Mouse (Mus musculus) kidney, adult 10 weeks (tissue): ENCODE results near the gene Lamb2. TPM values are rescaled to one million over a fixed set of nuclear protein-coding genes. Genes with fewer than 3 reads are reported as not detected.

Experiments
- polyA plus RNA-seq: library from polyadenylated mRNA; stranded (reverse); fragments of 350-450 nt; fragmentation: Illumina TruSeq; extraction: RNeasy Lipid Tissue Mini Kit (QIAGEN cat#74804); gene quantifications from one replicate; pipeline ENCODE4 v1.2.3, GENCODE M21; 2014; ENCODE audit warnings: low read depth, low replicate concordance

Lamb2 gene
- polyA plus RNA-seq: 5.1 TPM

DNA sequence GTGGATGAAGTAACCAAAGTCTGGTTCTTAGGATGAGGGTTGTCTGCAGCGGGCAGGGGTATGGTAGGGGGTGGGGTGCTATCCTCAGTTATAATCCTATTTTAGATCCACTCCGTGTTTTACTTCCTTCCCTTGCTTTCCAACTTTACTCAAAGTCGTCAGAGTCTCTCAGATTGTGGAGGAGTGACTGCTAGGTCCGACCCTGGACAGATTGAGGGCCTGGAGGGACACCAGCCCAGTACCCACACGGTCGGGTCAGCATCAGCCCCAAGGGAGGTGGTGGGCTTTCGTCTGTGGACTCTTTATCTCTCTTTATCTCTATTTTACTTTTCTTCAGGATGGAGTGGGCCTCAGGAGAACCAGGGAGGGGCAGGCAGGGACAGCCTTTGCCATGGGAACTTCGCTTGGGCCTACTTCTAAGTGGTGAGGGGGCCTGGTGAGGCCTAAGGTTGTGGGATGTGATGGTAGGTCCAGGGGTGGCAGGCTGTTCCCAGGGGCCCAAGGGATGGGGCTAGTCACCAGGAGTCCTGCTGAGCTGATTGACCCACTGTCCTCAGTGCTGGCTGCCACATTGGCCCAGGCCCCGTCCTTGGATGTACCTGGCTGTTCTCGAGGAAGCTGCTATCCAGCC, at the start of gene Lamb2:
Lamb2 (plus strand) TSS at position 16 of the 631 bp plus-strand sequence.

GRCm38 (mm10) chr9:108436182-108436581, 43.4 kb upstream of the Lamb2 start, which contains the start of gene BC048562:
BC048562 (plus strand) TSS chr9:108436482.

DNA sequence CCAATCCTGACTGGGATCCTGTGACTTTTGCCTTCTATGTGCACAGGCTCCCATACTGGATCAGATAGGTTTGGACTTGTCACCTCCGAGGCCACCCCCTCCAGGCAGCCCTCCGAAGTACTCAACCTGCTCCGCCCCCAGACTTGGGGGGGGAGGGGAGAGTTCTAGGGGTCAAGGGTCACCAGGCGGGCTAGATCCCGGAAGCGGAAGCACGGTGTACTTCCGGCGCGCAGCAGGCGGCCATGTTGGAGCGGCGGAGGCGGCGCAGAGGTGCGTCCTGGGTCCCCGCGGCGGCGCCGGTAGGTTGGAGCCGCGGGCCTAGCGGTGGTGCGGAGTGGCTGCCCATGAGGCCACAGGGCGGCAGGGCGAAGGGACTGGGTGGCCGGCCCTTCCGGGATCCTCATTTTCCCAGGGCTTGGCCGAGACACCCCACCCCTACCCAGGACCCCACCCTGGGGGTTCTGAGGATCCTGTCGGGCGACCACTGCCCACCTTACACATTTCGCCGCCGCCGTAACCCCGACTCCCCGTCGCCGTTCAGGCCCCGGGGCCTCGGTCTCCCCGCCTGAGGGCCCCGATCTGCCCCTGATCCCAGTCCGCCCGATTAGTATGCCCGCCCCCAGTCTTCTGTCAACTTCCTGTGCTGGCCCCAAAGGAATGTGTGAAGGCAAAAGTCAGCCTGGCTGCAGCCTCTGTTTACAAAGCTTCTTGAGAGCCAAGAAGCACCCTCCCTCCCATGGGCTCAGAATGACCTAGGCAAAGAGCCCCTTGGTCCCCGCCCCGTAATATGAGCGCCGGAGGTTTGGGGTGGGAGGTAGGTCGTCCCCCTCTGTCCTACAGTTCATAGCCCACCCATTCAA, 19.0 kb upstream of the Lamb2 start, which contains the start of gene Ccdc71:
Ccdc71 (plus strand) TSS at position 209 of the 860 bp plus-strand sequence.

GRCm38 (mm10) chr9:108461181-108461631, 18.3 kb upstream of the Lamb2 start, which contains the start of gene Klhdc8b:
Klhdc8b (minus strand) TSS chr9:108461581.

DNA sequence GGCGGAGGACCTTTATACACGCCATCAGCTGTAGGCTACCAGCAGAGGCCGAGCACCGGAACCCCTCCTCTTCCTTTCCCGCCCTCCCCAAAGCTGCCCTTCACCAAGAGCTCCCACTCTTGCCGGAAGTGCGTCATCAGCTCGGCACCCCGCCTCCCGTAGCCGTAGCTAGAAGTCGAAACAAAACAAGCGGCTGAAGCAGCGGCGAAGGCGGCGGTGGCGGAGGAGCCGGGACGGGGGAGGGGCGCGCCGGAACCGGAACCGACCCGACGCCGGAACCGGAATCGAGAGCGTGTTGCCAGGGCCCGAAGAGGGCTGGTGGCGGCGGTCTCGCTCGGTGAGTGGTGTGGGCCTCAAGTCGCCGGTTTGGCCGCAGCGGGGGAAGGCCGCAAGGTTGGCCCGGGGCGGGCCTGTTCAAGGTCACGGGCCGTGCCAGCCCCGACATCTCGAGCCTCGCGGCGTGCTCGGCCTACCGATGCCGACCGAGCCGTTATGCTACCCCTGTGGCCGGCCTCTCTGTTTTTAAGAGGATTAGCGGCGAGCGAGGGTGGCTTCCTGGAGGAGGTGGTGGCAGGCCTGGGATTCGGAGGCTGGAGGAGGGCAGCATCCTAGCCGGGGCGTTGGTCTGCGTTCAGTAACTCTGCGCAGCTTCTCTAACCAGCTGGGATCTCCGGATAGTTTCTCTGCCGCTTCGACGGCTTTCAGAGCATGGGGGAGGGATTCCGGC, 11.2 kb downstream of the Lamb2 start, which contains the start of gene Usp19:
Usp19 (plus strand) TSS at position 44 of the 727 bp plus-strand sequence.

DNA sequence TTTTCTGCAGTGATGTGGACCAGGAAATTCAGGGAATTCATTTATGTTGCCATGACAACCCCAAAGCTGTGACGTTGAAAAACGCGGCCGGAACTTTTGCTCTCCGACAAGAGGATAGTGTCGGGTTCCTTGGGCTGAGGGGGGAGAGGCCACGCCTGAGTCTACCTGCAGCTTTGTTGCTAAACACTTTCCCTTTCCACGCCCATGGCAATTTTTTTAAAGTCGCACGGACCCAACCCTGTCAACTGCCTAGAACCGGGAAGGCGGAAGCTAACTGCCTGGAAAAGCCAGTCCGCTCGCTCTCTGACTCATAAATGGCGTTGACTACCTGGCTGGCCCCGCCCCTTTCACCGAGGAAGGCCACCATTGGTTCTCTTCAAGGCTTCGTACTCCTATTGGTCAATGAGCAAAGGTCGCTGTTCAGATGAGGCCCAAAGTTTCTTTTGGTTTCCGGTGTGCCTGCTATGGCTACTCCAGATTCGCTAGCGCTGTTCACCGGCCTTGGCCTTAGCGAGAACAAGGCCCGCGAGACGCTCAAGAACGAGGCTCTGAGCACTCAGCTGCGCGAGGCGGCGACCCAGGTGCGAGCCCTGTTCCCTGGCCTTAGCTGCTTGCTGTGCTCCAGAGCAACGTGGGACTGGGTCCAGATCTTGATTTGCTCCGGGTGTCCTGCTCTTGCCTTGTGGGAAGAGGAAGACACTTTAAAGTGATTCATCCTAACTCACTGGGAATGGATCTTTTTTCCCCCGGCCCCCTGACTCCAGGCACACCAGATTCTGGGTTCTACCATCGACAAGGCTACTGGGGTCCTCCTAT, 28.3 kb downstream of the Lamb2 start, which contains the start of gene Qars:
Qars (plus strand) TSS at position 88 of the 816 bp plus-strand sequence.

GRCm38 (mm10) chr9:108516380-108517251, 37.1 kb downstream of the Lamb2 start, which contains the start of gene Qrich1:
Qrich1 (plus strand) TSS chr9:108516806.

Other genes with a start within 250 kb of the Lamb2 start
- gene Dag1, start 215.8 kb upstream of the Lamb2 start, polyA plus RNA-seq: 31.0 TPM
- gene Nicn1, start 189.3 kb upstream of the Lamb2 start, polyA plus RNA-seq: 42.1 TPM
- gene Amt, start 182.9 kb upstream of the Lamb2 start, polyA plus RNA-seq: 37.5 TPM
- 456 TPM for gene Rhoa, start 173.6 kb upstream of the Lamb2 start, polyA plus RNA-seq
- gene Tcta, start 173.6 kb upstream of the Lamb2 start, polyA plus RNA-seq: 19.1 TPM
- gene Gpx1, start 140.8 kb upstream of the Lamb2 start, polyA plus RNA-seq: 93.3 TPM
- 54.0 TPM for gene Usp4, start 131.9 kb upstream of the Lamb2 start, polyA plus RNA-seq
- gene 1700102P08Rik, start 86.9 kb upstream of the Lamb2 start, polyA plus RNA-seq: 0.73 TPM
- not detected for gene Ccdc36, start 51.3 kb upstream of the Lamb2 start, polyA plus RNA-seq
- gene BC048562, start 43.3 kb upstream of the Lamb2 start, polyA plus RNA-seq: not detected
- gene Ccdc71, start 19.2 kb upstream of the Lamb2 start, polyA plus RNA-seq: 4.1 TPM
- gene Klhdc8b, start 18.2 kb upstream of the Lamb2 start, polyA plus RNA-seq: 0.53 TPM
- 5.9 TPM for gene Usp19, start 10.9 kb downstream of the Lamb2 start, polyA plus RNA-seq
- gene Qars, start 28.0 kb downstream of the Lamb2 start, polyA plus RNA-seq: 82.1 TPM
- 35.9 TPM for gene Qrich1, start 37.1 kb downstream of the Lamb2 start, polyA plus RNA-seq
- gene Impdh2, start 80.5 kb downstream of the Lamb2 start, polyA plus RNA-seq: 15.8 TPM
- gene Ndufaf3, start 87.7 kb downstream of the Lamb2 start, polyA plus RNA-seq: 4.7 TPM
- 3.6 TPM for gene Dalrd3, start 90.2 kb downstream of the Lamb2 start, polyA plus RNA-seq
- gene Wdr6, start 99.0 kb downstream of the Lamb2 start, polyA plus RNA-seq: 1.7 TPM
- not detected for gene P4htm, start 117.9 kb downstream of the Lamb2 start, polyA plus RNA-seq
- gene Arih2, start 169.7 kb downstream of the Lamb2 start, polyA plus RNA-seq: 40.2 TPM
- 62.8 TPM for gene Slc25a20, start 182.4 kb downstream of the Lamb2 start, polyA plus RNA-seq
- 110 TPM for gene Prkar2a, start 209.6 kb downstream of the Lamb2 start, polyA plus RNA-seq